Mouse (Mus musculus) right cerebral cortex, adult 2 months (tissue): Measurements from ENCODE around the gene Snap29.

ENCODE experiments used
- DNase-seq, 2 experiments: peaks; one replicate each; pipeline ENCODE4 v3.0.0; 2021 to 2022; ENCODE audit warnings: low spot score in 2 of 2

Gene Snap29

DNA sequence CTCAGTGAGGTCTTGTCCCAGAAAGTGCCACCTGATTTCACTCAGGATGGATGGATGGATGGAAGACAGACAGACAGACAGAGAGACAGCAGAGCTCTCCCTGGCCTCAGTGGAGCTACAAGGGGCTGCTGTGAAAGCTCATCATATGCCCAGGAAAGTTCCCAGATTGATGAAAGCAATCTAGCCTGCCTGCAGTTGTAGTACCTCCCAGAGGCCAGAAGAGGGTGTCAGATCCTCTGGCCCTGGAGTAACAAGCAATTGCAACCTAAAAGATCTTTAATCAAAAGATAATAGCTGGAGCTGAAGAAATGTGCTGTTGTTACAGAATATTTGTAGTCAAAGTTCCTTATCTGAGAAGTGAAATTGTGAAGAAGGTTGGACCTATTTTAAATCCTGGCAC lies 68.3 kb downstream of the Snap29 start:
- DNase-seq = peak in 1 of 2 experiments; percentile 59

DNA sequence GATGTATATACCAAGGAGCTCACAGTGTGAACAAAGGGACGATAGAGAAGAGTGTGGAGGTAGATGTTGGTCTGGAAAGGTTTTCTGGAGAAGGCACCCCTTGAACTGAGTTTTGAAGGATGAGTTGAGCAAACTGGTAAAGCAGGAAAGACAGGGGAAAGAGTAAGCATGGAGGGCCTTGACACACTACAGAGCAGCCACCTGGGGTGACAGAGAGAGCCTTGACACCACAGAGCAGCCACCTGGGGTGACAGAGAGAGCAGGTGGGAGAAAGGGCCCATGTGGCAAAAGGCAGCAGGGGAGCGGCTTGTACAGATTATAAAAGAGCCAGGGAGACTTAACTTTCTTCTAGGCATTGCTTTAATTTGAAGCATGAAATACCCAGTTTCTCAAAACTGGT lies 69.0 kb downstream of the Snap29 start:
- no peak for DNase-seq

DNA sequence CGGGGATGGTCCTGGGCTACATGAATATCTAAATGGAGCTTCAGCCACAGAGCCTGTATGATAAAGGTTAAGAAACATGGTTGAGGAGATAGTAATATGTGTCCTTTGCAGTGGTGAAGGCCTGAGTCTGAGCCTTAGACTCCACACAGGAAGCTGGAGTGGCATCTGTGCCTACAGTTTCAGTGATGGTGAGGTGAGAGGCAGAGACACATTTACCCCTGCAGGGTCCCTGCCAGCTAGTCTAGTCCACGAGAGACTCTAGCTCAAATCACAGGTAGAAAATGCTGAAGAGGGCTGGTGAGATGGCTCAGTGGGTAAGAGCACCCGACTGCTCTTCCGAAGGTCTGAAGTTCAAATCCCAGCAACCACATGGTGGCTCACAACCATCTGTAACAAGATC lies 69.5 kb downstream of the Snap29 start:
- no peak for DNase-seq

DNA sequence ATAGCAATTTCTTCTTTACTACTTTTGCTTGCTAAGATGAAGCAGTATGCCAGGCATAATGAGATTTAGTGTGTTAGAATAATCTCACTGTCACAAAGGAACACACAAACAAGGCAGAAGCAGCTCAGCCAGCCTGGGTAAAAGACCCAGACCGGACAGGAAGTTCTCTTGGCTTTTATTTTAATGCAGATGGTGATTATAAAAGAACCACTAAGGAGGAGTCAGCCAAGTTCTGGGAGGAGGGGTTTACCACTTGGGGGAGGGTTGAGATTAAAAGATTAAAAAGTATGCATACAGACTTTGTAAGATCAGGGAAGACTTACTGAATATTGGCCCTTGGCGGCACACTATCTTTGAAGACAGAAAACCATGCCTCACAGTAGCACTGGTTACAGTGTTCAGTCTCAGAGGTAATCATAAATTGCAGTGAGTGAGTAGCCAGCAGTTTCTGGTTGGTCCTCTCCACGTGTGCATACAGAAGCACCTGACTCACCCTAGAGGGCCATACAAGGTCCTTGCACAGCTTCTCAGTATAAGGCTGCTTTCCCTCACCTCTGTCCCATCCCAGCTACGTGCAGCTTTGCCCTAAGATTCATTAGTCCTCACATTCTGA lies 72.7 kb downstream of the Snap29 start:
- DNase-seq = no peak
